Mouse (Mus musculus) left cerebral cortex, postnatal 4 days (tissue): Measurements from ENCODE around the gene Gm21983. TPM values are rescaled to one million over a fixed set of nuclear protein-coding genes. Genes with fewer than 3 reads are reported as not detected.

ENCODE experiments used
- microRNA-seq: library from miRNA; unstranded; fragments of <30 nt; microRNA quantifications from one replicate; pipeline ENCODE4 v1.2.0, GENCODE M21; 2022
- total RNA-seq, 2 experiments: library from RNA; stranded (reverse); gene quantifications; 2 replicates each; pipeline ENCODE4 v1.2.3; 2021

Gm21983 gene
- total RNA-seq, 2 experiments from 2014 or later: not detected

Small RNAs within 50 kb of the gene (microRNA-seq; reads per million reads assigned to microRNA genes)
- gene Mir1191: not detected
- 0.90 reads per million for gene Mir3101

Other genes starting within 250 kb of the Gm21983 start
- gene Cyp2a22, start 241.7 kb downstream of the Gm21983 start, total RNA-seq: not detected
- gene Cyp2a12, start 152.0 kb downstream of the Gm21983 start, total RNA-seq: not detected
- not detected for gene Cyp2f2, start 61.2 kb downstream of the Gm21983 start, total RNA-seq
- not detected for gene Cyp2t4, start 27.4 kb downstream of the Gm21983 start, total RNA-seq
- gene Egln2, start 14.3 kb downstream of the Gm21983 start, total RNA-seq: 10 to 100 TPM; 89.8 to 91.3 TPM
- gene Rab4b, start 2.2 kb downstream of the Gm21983 start, total RNA-seq: 10 to 100 TPM; 86.0 to 89.0 TPM
- gene Mia, start 71 bp upstream of the Gm21983 start, total RNA-seq: 1 to 10 TPM; 2.3 to 2.4 TPM
- gene BC024978, start 14.7 kb upstream of the Gm21983 start, total RNA-seq: 10 to 100 TPM; 16.3 to 18.0 TPM
- gene Snrpa, start 15.2 kb upstream of the Gm21983 start, total RNA-seq: 100 to 1,000 TPM in 1 of 2 experiments, 10 to 100 TPM in 1; 98.6 to 110 TPM
- 10 to 100 TPM; 14.1 to 14.3 TPM for gene Itpkc, start 47.6 kb upstream of the Gm21983 start, total RNA-seq
- 10 to 100 TPM; 23.6 to 27.0 TPM for gene Coq8b, start 51.9 kb upstream of the Gm21983 start, total RNA-seq
- 100 to 1,000 TPM; 101 to 104 TPM for gene Numbl, start 77.3 kb upstream of the Gm21983 start, total RNA-seq
- gene Ltbp4, start 156.6 kb upstream of the Gm21983 start, total RNA-seq: 10 to 100 TPM; 41.9 to 52.7 TPM
- gene Shkbp1, start 174.9 kb upstream of the Gm21983 start, total RNA-seq: 10 to 100 TPM; 47.2 to 52.4 TPM
- gene Gm20479, start 176.3 kb upstream of the Gm21983 start, total RNA-seq: not detected